Mouse (Mus musculus): Measurements from ENCODE around the gene P2ry10b.

P2ry10b gene

DNA sequence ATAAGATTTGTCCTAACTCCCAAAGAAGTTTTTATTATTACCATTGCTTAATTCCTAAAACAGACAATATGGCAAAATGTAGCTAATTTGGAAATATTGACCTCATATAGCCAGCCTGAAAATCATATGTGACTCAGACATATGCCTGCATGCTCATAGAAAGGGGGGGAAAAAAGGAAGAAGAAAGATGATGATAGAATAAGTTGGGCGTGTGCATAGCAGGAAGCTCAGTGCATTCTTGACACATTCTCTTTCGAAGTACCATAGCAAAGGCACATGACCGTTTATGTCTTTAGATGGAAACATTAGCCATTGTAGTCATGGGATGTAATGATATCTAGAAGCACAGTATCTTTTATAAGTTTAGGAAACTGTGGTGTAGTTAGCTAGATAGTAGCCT lies at the start of gene P2ry10b:
Gene P2ry10b (plus strand): TSS at position 247 of the 400 bp plus-strand sequence.
- no peak for DNase-seq

DNA sequence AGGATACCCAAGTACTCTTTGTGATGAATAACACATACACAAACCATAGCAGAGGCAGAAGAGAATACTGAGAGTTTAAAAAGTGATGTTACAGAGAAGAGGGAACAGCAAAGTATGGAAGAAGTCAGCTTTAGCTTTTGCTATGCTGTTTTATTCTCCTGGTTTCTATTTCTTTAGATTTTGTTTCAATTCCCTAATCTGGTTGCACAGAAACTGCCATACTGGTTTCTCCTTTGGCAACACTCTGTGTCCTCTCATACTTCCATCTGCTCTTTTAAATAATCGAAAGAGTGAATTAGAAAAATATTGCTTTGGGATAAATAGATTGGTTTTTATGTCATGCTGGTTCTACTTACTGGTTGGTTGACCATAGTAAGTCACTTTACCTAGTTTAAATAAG lies 32.4 kb upstream of the P2ry10b start:
- DNase-seq = no peak

- no peak for DNase-seq
Measured at GRCm38 (mm10) chrX:107116987-107117386, 31.7 kb upstream of the P2ry10b start.

DNA sequence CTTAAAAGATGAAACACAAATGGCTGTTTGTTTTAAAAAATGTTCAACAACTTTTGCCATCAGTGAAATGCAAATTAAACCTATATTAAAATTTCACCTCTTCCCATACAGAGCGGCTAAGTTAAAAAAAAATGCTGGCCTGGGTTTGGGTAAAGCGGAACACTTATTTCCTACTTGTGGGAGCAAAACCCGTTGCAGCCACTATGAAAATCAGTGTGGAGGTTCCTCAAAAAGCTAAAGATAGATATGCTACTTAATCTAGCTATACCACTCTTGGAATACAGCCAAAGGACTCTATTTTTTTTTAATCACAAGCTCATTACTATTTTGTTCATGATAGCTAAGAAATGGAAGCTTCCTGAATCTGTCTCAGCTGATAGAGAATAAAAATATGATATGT lies 5.5 kb upstream of the P2ry10b start:
- no peak for DNase-seq

- DNase-seq = no peak
Measured at GRCm38 (mm10) chrX:107143930-107144329, 4.8 kb upstream of the P2ry10b start.

GRCm38 (mm10) chrX:107149391-107149993 lies 765 bp downstream of the P2ry10b start:
- DNase-seq = no peak

DNA sequence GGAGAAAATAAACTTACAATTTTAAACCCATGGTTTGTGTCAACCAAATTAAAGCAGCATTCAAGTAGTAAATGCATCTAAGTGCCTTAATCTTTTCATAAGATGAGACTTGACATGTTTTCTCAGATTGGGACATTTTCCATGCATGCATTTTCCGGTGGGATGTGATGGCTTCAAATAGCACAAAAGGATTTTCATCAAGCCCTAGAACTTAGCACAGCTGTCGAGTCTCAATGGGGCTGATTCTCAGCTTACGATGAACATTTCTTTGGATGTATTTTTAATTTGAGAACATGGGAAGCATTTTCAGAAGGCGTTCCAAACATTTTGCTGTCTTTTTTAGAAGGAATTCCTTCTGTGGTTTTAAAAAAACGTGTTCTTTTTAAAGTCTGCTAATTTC lies 1.3 kb downstream of the P2ry10b start:
- DNase-seq = no peak

DNA sequence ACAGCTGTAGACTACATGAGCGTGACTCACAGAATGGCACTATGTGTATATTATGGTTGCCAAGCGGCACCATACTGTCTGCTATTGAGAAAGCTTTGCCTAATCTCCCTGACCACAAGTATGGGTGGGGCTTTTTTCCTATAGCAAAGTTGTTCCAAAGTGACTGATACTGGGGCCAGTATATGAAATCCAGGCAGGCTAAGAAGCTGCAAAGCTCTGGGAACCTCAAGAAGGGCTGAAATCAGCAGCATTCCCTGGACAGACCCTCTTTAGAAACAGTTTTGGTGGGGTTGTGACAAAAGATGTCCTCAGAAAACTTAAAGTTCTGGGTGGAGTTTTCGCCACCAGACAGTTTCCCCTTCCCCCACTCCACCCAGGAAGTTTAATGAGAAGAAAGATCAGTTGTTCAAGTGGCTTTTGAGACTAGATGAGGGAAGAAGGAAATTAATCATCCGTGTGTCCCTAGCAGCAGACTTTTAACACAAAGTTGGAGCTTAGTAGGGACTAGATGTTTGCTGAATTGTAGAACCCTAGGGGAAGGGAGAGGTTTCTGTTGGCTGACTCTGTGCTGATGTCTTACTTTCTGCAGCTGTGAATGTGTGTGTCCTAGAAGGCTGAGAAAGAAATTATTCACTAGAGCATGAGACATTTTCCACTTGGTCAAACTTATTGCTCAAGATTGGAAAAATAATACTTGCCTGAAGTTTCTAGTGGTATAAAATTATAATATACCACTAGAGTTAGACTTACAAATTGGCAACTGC lies 2.2 kb downstream of the P2ry10b start:
- DNase-seq = no peak

GRCm38 (mm10) chrX:107156021-107156420 lies 7.3 kb downstream of the P2ry10b start:
- DNase-seq = no peak

DNA sequence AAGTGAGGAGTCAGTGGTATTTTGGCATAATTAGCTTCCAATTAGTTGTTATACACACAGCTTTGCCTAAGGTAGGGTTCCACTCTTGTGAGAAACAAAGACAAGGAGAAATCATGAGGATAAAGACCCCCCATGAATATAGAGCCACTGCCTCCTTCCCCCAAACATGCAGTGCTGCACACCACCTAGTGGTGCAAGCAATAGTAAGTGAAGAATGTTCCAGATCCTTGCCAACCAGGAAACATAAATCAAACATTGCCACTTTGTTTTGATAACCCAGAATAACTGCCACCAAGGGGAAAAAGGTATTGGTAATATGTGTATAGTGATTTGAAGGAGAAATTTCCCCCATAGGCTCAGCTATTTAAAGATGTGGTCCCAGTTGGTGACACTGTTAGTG lies 11.8 kb downstream of the P2ry10b start:
- no peak for DNase-seq

- peak; percentile 19 for DNase-seq
Measured at GRCm38 (mm10) chrX:107168281-107168680, 19.6 kb downstream of the P2ry10b start.

- no peak for DNase-seq
Measured at GRCm38 (mm10) chrX:107169128-107169527, 20.4 kb downstream of the P2ry10b start.

DNA sequence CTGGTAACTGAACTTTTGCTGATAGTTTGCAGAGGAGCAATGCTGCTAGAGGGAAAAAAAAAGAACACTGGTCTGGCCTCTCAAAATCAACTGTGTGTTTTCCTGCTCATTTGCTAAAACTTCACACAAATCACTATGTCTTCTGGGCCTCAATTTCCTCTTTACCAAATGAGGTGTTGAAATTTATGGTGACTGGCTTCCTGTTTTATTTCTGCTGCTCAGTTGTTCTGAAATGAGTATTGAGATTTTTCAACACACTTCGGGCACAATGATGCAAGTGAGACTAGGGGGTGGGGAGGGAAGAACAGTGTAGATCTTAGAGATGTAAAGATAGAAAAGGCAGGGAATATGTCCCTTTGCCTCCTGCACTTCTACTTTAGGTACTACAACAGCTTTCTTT lies 30.0 kb downstream of the P2ry10b start:
- no peak for DNase-seq

GRCm38 (mm10) chrX:107217577-107218090 lies 68.9 kb downstream of the P2ry10b start:
- DNase-seq = no peak

Measured in lung, postnatal 14 days (tissue).